Mouse (Mus musculus) liver, adult 2 months (tissue): ENCODE results near the gene Rsbn1. TPM values are rescaled to one million over a fixed set of nuclear protein-coding genes. Genes with fewer than 3 reads are reported as not detected.

Source experiments
- DNase-seq: peaks from one replicate; pipeline ENCODE4 v3.0.0-alpha.2; 2011; ENCODE audit warnings: low read depth, low spot score; ENCODE audit errors: extremely low read depth
- H3K27ac ChIP-seq: fragments of 200-500 bp; replicated peaks from 2 replicates; pipeline ENCODE4 v1.5.1; 2012; ENCODE audit warnings: low read depth, mild to moderate bottlenecking, control low read depth, inconsistent platforms, low read length; ENCODE audit not compliant: insufficient read depth
- H3K27me3 ChIP-seq: fragments of 200-500 bp; 2 replicates; pipeline ENCODE4 v1.6.1; 2012; ENCODE audit warnings: mild to moderate bottlenecking, moderate library complexity, low read length, inconsistent platforms; ENCODE audit not compliant: control insufficient read depth, insufficient read depth
- H3K36me3 ChIP-seq: fragments of 200-500 bp; 2 replicates; pipeline ENCODE4 v1.6.1; 2012; ENCODE audit warnings: low read length, inconsistent platforms; ENCODE audit not compliant: control insufficient read depth, insufficient read depth
- H3K4me1 ChIP-seq: fragments of 200-500 bp; 2 replicates; pipeline ENCODE4 v1.6.1; 2011; ENCODE audit warnings: low read length; ENCODE audit not compliant: control insufficient read depth, insufficient read depth
- H3K4me3 ChIP-seq: fragments of 200-500 bp; 2 replicates; pipeline ENCODE4 v1.5.1; 2011; ENCODE audit warnings: low read depth, mild to moderate bottlenecking, control low read depth, low read length, moderate library complexity; ENCODE audit not compliant: insufficient read depth
- H3K79me2 ChIP-seq: fragments of 200-500 bp; 2 replicates; pipeline ENCODE4 v1.6.1; 2012; ENCODE audit warnings: inconsistent platforms, mild to moderate bottlenecking, low read length, moderate library complexity; ENCODE audit not compliant: control insufficient read depth, insufficient read depth
- H3K9ac ChIP-seq: fragments of 200-500 bp; 2 replicates; pipeline ENCODE4 v1.6.1; 2012; ENCODE audit warnings: low read depth, mild to moderate bottlenecking, control low read depth, inconsistent platforms, low read length
- CTCF ChIP-seq: fragments of 200-500 bp; IDR thresholded peaks from 2 replicates; pipeline ENCODE4 v1.5.1; 2011; ENCODE audit warnings: low read depth, low read length, control low read depth
- POLR2A ChIP-seq: fragments of 200-500 bp; IDR thresholded peaks from 2 replicates; pipeline ENCODE4 v1.6.1; 2011; ENCODE audit warnings: low read length, control low read depth; ENCODE audit not compliant: insufficient read depth; ENCODE audit errors: extremely low read depth
- WGBS: fragments of 180-500 bp; shearing (Covaris S2); methylation state at CpG from one replicate; pipeline ENCODE4 v1.1.7; 2018; 5-methylcytosine and 5-hydroxymethylcytosine counted together
- polyA plus RNA-seq: library from polyadenylated mRNA; depleted of rRNA; stranded (reverse); fragments of >200 nt; gene quantifications from 2 replicates; pipeline ENCODE4 v1.2.3, GENCODE M21; 2012; rRNA removed
- total RNA-seq: library from RNA; depleted of rRNA; stranded (reverse); fragments of >200 nt; gene quantifications from 2 replicates; pipeline ENCODE4 v1.2.3, GENCODE M21; 2014; rRNA removed

Rsbn1 gene
- 5.8 and 7.1 TPM in 2 replicates for total RNA-seq
- polyA plus RNA-seq = 0.68 and 1.1 TPM in 2 replicates

GRCm38 (mm10) chr3:103914010-103914669 lies at the start of gene Rsbn1:
TSS of gene Rsbn1 (plus strand) at chr3:103914120.
- peak within 1 kb of the TSS; percentile 99 for H3K4me3 ChIP-seq
- H3K36me3 ChIP-seq = no peaks in the 10 kb centered on the region
- peak; percentile 98 for DNase-seq
- peak; percentile 22; the same call in 1 of the 2 replicates for TF ChIP-seq CTCF
- peak; percentile 81 for TF ChIP-seq POLR2A
- no peaks in the 10 kb centered on the region for H3K27me3 ChIP-seq
- 1% methylated on average over 52 of the region's 55 CpGs for WGBS
- H3K79me2 ChIP-seq = peaks cover 10% of the 10 kb centered on the region; the same call in 1 of the 2 replicates
- H3K9ac ChIP-seq = peak within 1 kb of the TSS; percentile 97
- H3K4me1 ChIP-seq = peaks cover 6% of the 10 kb centered on the region; the same call in 1 of the 2 replicates
- peak within 1 kb of the TSS; percentile 72 for H3K27ac ChIP-seq

- H3K27ac ChIP-seq = no peak overlapping the region
- H3K79me2 ChIP-seq = no peaks in the 10 kb centered on the region
- H3K4me1 ChIP-seq = peaks cover 2% of the 10 kb centered on the region; the same call in 1 of the 2 replicates
- peak; percentile 86 for DNase-seq
- H3K36me3 ChIP-seq = no peaks in the 10 kb centered on the region
- no peak overlapping the region for H3K4me3 ChIP-seq
- H3K9ac ChIP-seq = no peak overlapping the region
- 41% methylated on average over 6 of the region's 6 CpGs for WGBS
- no peak for TF ChIP-seq POLR2A
- TF ChIP-seq CTCF = no peak
- H3K27me3 ChIP-seq = no peaks in the 10 kb centered on the region
Measured at GRCm38 (mm10) chr3:103864200-103864599, 49.7 kb upstream of the Rsbn1 start.

- 85% methylated on average over 5 of the region's 5 CpGs for WGBS
- peaks cover 2% of the 10 kb centered on the region; the same call in 1 of the 2 replicates for H3K4me1 ChIP-seq
- H3K9ac ChIP-seq = no peak overlapping the region
- no peaks in the 10 kb centered on the region for H3K27me3 ChIP-seq
- H3K27ac ChIP-seq = no peak overlapping the region
- no peaks in the 10 kb centered on the region for H3K79me2 ChIP-seq
- H3K36me3 ChIP-seq = no peaks in the 10 kb centered on the region
- DNase-seq = no peak
- TF ChIP-seq POLR2A (no peak), CTCF (no peak)
- no peak overlapping the region for H3K4me3 ChIP-seq
Measured at GRCm38 (mm10) chr3:103867424-103867971, 46.4 kb upstream of the Rsbn1 start.

- Histone ChIP-seq H3K9ac (no peak overlapping the region), H3K4me3 (no peak overlapping the region), H3K4me1 (peaks cover 4% of the 10 kb centered on the region; the same call in 1 of the 2 replicates), H3K27me3 (no peaks in the 10 kb centered on the region), H3K36me3 (no peaks in the 10 kb centered on the region), H3K79me2 (no peaks in the 10 kb centered on the region), H3K27ac (no peak overlapping the region)
- no peak for DNase-seq
- TF ChIP-seq POLR2A (no peak), CTCF (no peak)
- 77% methylated on average over 4 of the region's 4 CpGs for WGBS
Measured at GRCm38 (mm10) chr3:103868008-103868407, 45.9 kb upstream of the Rsbn1 start.

DNA sequence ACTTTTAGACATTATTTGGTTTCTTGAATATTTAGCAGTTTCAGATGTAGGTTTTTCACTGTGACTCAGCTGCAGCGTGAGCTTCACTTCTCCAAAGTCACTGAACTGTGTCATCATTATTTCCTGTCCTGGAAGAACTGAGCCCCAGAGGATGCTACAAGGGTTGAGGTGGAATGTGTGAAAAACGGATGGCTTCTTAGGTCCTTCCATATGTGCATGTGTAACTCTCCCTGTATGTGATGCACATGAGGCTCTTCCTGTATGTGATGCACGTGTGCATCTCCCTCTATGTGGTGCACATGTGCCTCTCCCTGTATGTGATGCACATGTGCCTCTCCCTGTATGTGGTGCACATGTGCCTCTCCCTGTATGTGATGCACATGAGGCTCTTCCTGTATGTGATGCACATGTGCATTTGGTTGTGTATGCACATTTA lies 41.2 kb upstream of the Rsbn1 start:
- 51% methylated on average over 3 of the region's 3 CpGs for WGBS
- DNase-seq = peak; percentile 29
- Histone ChIP-seq H3K36me3 (no peaks in the 10 kb centered on the region), H3K9ac (no peak overlapping the region), H3K79me2 (no peaks in the 10 kb centered on the region), H3K4me3 (no peak overlapping the region), H3K27ac (no peak overlapping the region), H3K4me1 (peaks cover 2% of the 10 kb centered on the region; the same call in 1 of the 2 replicates), H3K27me3 (no peaks in the 10 kb centered on the region)
- no peak for TF ChIP-seq POLR2A
- TF ChIP-seq CTCF = no peak

DNA sequence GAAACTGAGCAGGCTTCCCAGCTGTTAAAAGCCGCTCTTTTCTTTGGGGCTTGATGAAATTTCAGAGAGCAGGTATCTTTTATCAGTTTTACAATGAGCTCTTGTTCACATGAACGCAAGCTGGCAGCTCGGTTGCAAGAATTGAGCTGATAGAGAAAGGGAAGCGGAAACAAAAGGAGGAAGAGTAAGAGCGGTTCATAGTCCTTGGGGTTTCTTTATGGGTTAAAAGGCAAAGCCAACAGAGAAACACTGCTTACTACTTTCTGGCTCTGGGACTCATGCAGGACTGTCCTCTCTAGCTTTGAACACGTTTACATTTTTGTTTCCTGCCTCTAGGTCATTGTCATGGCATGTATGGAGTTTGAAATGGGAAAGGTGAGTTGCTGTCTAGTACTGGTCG lies 39.6 kb upstream of the Rsbn1 start:
- TF ChIP-seq CTCF = no peak
- no peak for TF ChIP-seq POLR2A

More for the DNA sequence above, 39.6 kb upstream of the Rsbn1 start:
- Histone ChIP-seq H3K27me3 (no peaks in the 10 kb centered on the region), H3K79me2 (no peaks in the 10 kb centered on the region), H3K36me3 (no peaks in the 10 kb centered on the region), H3K4me1 (peaks cover 2% of the 10 kb centered on the region; the same call in 1 of the 2 replicates), H3K4me3 (no peak overlapping the region), H3K9ac (no peak overlapping the region), H3K27ac (no peak overlapping the region)
- WGBS = 65% methylated on average over 7 of the region's 7 CpGs
- DNase-seq = no peak
